11 mouse cellular contexts compared by ENCODE assay signal in the genomic region with DNA sequence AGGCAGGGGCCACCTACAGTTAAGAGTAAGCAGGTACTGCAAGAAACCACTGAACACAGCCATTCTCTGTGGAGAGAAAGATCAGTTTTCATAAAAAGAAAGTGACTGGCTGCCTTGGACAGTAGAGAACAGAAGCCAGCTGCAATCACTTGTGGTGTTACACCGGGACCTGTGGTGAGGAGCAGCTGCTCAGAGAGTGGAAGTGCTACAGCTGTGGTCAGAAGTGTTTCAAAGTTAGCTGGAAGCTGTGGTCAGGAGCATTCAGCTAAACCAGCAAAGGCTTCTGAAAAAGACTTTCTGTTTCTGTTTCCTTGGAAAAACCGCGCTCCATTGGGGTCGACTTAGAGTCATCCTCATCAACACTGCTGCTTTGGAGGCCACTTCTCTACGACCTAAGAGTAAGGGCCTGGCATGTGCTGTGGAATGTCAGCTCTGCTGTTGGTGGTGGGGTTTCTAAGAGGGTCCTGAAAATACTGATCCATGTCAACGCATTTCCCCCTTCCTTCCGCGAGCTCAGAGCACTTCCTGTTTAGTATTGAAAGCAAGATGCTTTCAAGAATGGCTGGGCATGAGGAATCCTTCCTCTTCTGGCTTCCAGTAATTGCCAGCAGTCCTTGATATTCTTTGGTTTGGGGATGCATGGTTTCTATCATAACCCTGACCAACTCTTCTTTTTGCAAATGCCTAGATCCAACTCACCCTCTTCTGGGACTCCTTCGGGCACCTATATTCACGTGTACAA.
DNase-seq lines count a peak whose midpoint lies in the region; ATAC-seq and TF ChIP-seq lines count a peak whose summit lies in the region.
"Had no signal": no experiment of that assay in that cellular context is flagged by ENCODE, and none has a peak within 500 bp of the region (broad histone marks: within the 10 kb centered on the region; RNA-seq: fewer than 3 reads in every experiment).

No protein-coding gene starts in this region.

- H3K27me3 ChIP-seq in intestine, postnatal 0 days (replicated peaks; ENCODE audit: control insufficient read depth, insufficient read depth, low read length): no peaks in the 10 kb centered on the region
- H3K27me3 ChIP-seq in forebrain, embryonic 12.5 days: no peaks in the 10 kb centered on the region
- H3K27me3 ChIP-seq: midbrain, embryonic 12.5 days had no signal

- intact Hi-C loops in heart, postnatal 36 days (cut with DNase I): loop anchor here (10.0 kb wide), 1 partner anchor 188 kb away; no protein-coding TSS in a partner anchor

- ATAC-seq in intestine, postnatal 0 days: no peak
- ATAC-seq in forebrain, embryonic 12.5 days (ENCODE audit: low FRiP score): no peak

- no peaks in the 10 kb centered on the region for H3K4me1 ChIP-seq in intestine, postnatal 0 days (replicated peaks; ENCODE audit: control insufficient read depth, insufficient read depth, low read length)
- no peaks in the 10 kb centered on the region for H3K4me1 ChIP-seq in forebrain, embryonic 12.5 days
- H3K4me1 ChIP-seq: midbrain, embryonic 12.5 days had no signal

- H3K9me3 ChIP-seq in intestine, postnatal 0 days (ENCODE audit: control insufficient read depth): no peaks in the 10 kb centered on the region
- no peaks in the 10 kb centered on the region for H3K9me3 ChIP-seq in forebrain, embryonic 12.5 days
- H3K9me3 ChIP-seq: midbrain, embryonic 12.5 days had no signal

- H3K9ac ChIP-seq in intestine, postnatal 0 days (ENCODE audit: low read depth, low read length): no peak overlapping the region
- no peak overlapping the region for H3K9ac ChIP-seq in forebrain, embryonic 12.5 days
- H3K9ac ChIP-seq: midbrain, embryonic 12.5 days had no signal

- TF ChIP-seq CTCF in intestine, postnatal 0 days (IDR thresholded peaks at IDR 0.05; ENCODE audit: low read depth): no peak

- H3K36me3 ChIP-seq in intestine, postnatal 0 days (ENCODE audit: control insufficient read depth, insufficient read depth): no peaks in the 10 kb centered on the region
- no peaks in the 10 kb centered on the region for H3K36me3 ChIP-seq in forebrain, embryonic 12.5 days (replicated peaks)
- H3K36me3 ChIP-seq: midbrain, embryonic 12.5 days had no signal

- DNase-seq in heart, adult 8-10 months (ENCODE audit: low spot score): peak; percentile 61
- no peak for DNase-seq in heart, postnatal 36 days
- peak; percentile 29 for DNase-seq in T-cell, adult 2 months (ENCODE audit: low spot score)
- DNase-seq in skeletal muscle tissue, adult 2 months (ENCODE audit: low read depth, low spot score): peak; percentile 52
- no peak for DNase-seq in frontal cortex, postnatal 36 days (ENCODE audit: low spot score in 2 of 2)
- no peak for DNase-seq in cerebellum, adult 11 months
- DNase-seq: adrenal gland, postnatal 25 days had no signal

- H3K27ac ChIP-seq in intestine, postnatal 0 days (ENCODE audit: low read depth, low read length): no peak overlapping the region; the same call in 1 of the 2 replicates
- H3K27ac ChIP-seq in forebrain, embryonic 12.5 days: no peak overlapping the region
- H3K27ac ChIP-seq: midbrain, embryonic 12.5 days had no signal

- H3K4me2 ChIP-seq in intestine, postnatal 0 days (replicated peaks; ENCODE audit: low read depth): peak overlapping the region; percentile 30; the same call in 1 of the 2 replicates
- no peak overlapping the region for H3K4me2 ChIP-seq in forebrain, embryonic 12.5 days
- H3K4me2 ChIP-seq: midbrain, embryonic 12.5 days had no signal

- WGBS in intestine, postnatal 0 days: 72% methylated on average over 10 of the region's 10 CpGs
- WGBS in forebrain, embryonic 12.5 days: 91% methylated on average over 10 of the region's 10 CpGs

- H3K4me3 ChIP-seq in intestine, postnatal 0 days (ENCODE audit: low read depth, low read length): peak overlapping the region; percentile 0; the same call in 1 of the 2 replicates
- no peak overlapping the region for H3K4me3 ChIP-seq in forebrain, embryonic 12.5 days (replicated peaks)
- H3K4me3 ChIP-seq: erythroblast, embryonic 14.5 days; midbrain, embryonic 12.5 days had no signal

Comparison
In these comparisons a context has a peak if more than half of its experiments do, and no peak if none do; other contexts are left out.
1. DNase-seq: peak in heart, adult 8-10 months (single experiment), T-cell, adult 2 months (single experiment) and skeletal muscle tissue, adult 2 months (single experiment); none in heart, postnatal 36 days (0 of 2), frontal cortex, postnatal 36 days (0 of 2) and cerebellum, adult 11 months (single experiment).